Comparison of ENCODE assay signal across 8 mouse cellular contexts in genomic region chr8:85379142-85379781, GRCm38 (mm10). TPM values are rescaled to one million over a fixed set of nuclear protein-coding genes. Genes with fewer than 3 reads are reported as not detected.
A peak's percentile ranks its signal among the peaks of the same experiment; 100 is the strongest.
DNase-seq lines count a peak whose midpoint lies in the region; ATAC-seq lines count a peak whose summit lies in the region.

No protein-coding gene starts in this region.

- peak; percentile 33 to 59 for DNase-seq in urinary bladder, adult 18-20 months (ENCODE audit: low spot score in 2 of 2)
- no peak for DNase-seq in urinary bladder, adult 2 months (ENCODE audit: low spot score)
- DNase-seq in heart, adult 9 months (ENCODE audit: low spot score in 2 of 2), result peak; percentile 64 to 70
- DNase-seq in kidney, postnatal 36 days, result peak; percentile 49 to 55
- DNase-seq in cerebellum, postnatal 10 days, result no peak
- no peak for DNase-seq in adrenal gland, adult 2 months
- DNase-seq in gastrocnemius, adult 18-20 months (ENCODE audit: low spot score), result no peak

- ATAC-seq in megakaryocyte, adult 5-6 weeks (ENCODE audit: poor library complexity, severe bottlenecking), result peak; percentile 57

RNA-seq across cellular contexts. Expression of gene Mylk3, which starts 6.9 kb away (rescaled TPM):
- 0.21 and 0.22 TPM in 2 replicates for polyA plus RNA-seq in urinary bladder, adult 2 months (2012; rRNA removed)
- 0.20 and 0.43 TPM in 2 replicates for total RNA-seq in megakaryocyte, adult 5-6 weeks (2015)
- 1.7 and 1.9 TPM in 2 replicates for total RNA-seq in megakaryocyte, adult 5-6 weeks (2017)
- total RNA-seq in adrenal gland, adult 2 months (2021), result under 1 TPM; 0.23 to 0.62 TPM
- polyA plus RNA-seq in adrenal gland, adult 2 months (2012; rRNA removed), result 0.03 and 0.15 TPM in 2 replicates
- total RNA-seq in gastrocnemius, adult 18-20 months (2021), result 1 to 10 TPM in 1 of 2 experiments, under 1 TPM in 1; 0.57 to 1.4 TPM

RNA-seq across cellular contexts. Expression of gene 4921524J17Rik, which starts 53.4 kb away (rescaled TPM):
- 16.4 TPM in 2 replicates for polyA plus RNA-seq in urinary bladder, adult 2 months (2012; rRNA removed)
- 21.1 and 21.2 TPM in 2 replicates for total RNA-seq in megakaryocyte, adult 5-6 weeks (2015)
- total RNA-seq in megakaryocyte, adult 5-6 weeks (2017), result 28.9 and 54.2 TPM in 2 replicates
- total RNA-seq in adrenal gland, adult 2 months (2021), result 10 to 100 TPM; 20.4 to 46.6 TPM
- 1.8 and 3.2 TPM in 2 replicates for polyA plus RNA-seq in adrenal gland, adult 2 months (2012; rRNA removed)
- total RNA-seq in gastrocnemius, adult 18-20 months (2021), result 10 to 100 TPM; 11.1 to 13.7 TPM

Comparison
In these comparisons a context has a peak if more than half of its experiments do, and no peak if none do; other contexts are left out.
1. DNase-seq: peak in urinary bladder, adult 18-20 months (2 of 2), heart, adult 9 months (2 of 2) and kidney, postnatal 36 days (2 of 2); none in urinary bladder, adult 2 months (single experiment), cerebellum, postnatal 10 days (0 of 2), adrenal gland, adult 2 months (single experiment) and gastrocnemius, adult 18-20 months (single experiment).